Mouse (Mus musculus): ENCODE data around the gene Mrps27. TPM values are rescaled to one million over a fixed set of nuclear protein-coding genes. Genes with fewer than 3 reads are reported as not detected.
A peak's percentile ranks its signal among the peaks of the same experiment; 100 is the strongest.

Mrps27 gene
- polyA plus RNA-seq, 1 experiment from 2014 or later: 71.8 TPM

- Histone ChIP-seq H3K9me3 (replicated peaks) (no peaks in the 10 kb centered on the region), H3K4me1 (peaks cover 26% of the 10 kb centered on the region), H3K4me2 (no peak overlapping the region), H3K4me3 (replicated peaks) (no peak overlapping the region), H3K36me3 (peaks cover 7% of the 10 kb centered on the region), H3K27me3 (no peaks in the 10 kb centered on the region), H3K9ac (no peak overlapping the region), H3K27ac (0 out of 2 replicates have a peak overlapping the region, but pooled peaks have one; percentile 2)
- ATAC-seq (replicated peaks; ENCODE audit: low FRiP score): peak; percentile 46; the same call in 1 of the 2 replicates
- WGBS: 65% methylated on average over 7 of the region's 7 CpGs
These were observed 52.6 kb downstream of the Mrps27 start for GRCm38 (mm10) chr13:99397228-99397627.

- ATAC-seq (replicated peaks; ENCODE audit: low FRiP score): 0 out of 2 replicates have a peak, but pooled peaks have one; percentile 22
- WGBS: 84% methylated on average over 12 of the region's 12 CpGs
- H3K9ac ChIP-seq: no peak overlapping the region
- no peaks in the 10 kb centered on the region for H3K9me3 ChIP-seq (replicated peaks)
- peak overlapping the region; percentile 51; the same call in 1 of the 2 replicates for H3K27ac ChIP-seq
- H3K36me3 ChIP-seq: peaks cover 12% of the 10 kb centered on the region
- peaks cover 26% of the 10 kb centered on the region for H3K4me1 ChIP-seq
- no peak overlapping the region for H3K4me2 ChIP-seq
- no peak overlapping the region for H3K4me3 ChIP-seq (replicated peaks)
- no peaks in the 10 kb centered on the region for H3K27me3 ChIP-seq
These were observed 53.6 kb downstream of the Mrps27 start for GRCm38 (mm10) chr13:99398149-99398701.

- WGBS: 51% methylated on average over 4 of the region's 4 CpGs
These were observed 54.8 kb downstream of the Mrps27 start for GRCm38 (mm10) chr13:99399373-99399772.

GRCm38 (mm10) chr13:99409216-99409615, 64.6 kb downstream of the Mrps27 start:
- Histone ChIP-seq H3K9me3 (replicated peaks) (no peaks in the 10 kb centered on the region), H3K9ac (no peak overlapping the region), H3K4me2 (no peak overlapping the region), H3K4me3 (replicated peaks) (no peak overlapping the region), H3K27me3 (no peaks in the 10 kb centered on the region), H3K4me1 (peaks cover 32% of the 10 kb centered on the region), H3K36me3 (peaks cover 65% of the 10 kb centered on the region), H3K27ac (no peak overlapping the region)
- WGBS: 73% methylated on average over 2 of the region's 2 CpGs
- ATAC-seq (replicated peaks; ENCODE audit: low FRiP score): no peak

More at GRCm38 (mm10) chr13:99399373-99399772, 54.8 kb downstream of the Mrps27 start:
- Histone ChIP-seq H3K36me3 (peaks cover 24% of the 10 kb centered on the region), H3K27ac (peak overlapping the region; percentile 57), H3K9ac (no peak overlapping the region), H3K4me3 (replicated peaks) (no peak overlapping the region), H3K4me1 (peaks cover 26% of the 10 kb centered on the region), H3K4me2 (no peak overlapping the region), H3K27me3 (no peaks in the 10 kb centered on the region), H3K9me3 (replicated peaks) (no peaks in the 10 kb centered on the region)
- peak; percentile 79 for ATAC-seq (replicated peaks; ENCODE audit: low FRiP score)

- H3K36me3 ChIP-seq: peaks cover 64% of the 10 kb centered on the region
- H3K4me1 ChIP-seq: peaks cover 45% of the 10 kb centered on the region
- no peak overlapping the region for H3K4me3 ChIP-seq (replicated peaks)
- H3K27ac ChIP-seq: peak overlapping the region; percentile 1; the same call in 1 of the 2 replicates
- no peak for ATAC-seq (replicated peaks; ENCODE audit: low FRiP score)
- H3K4me2 ChIP-seq: no peak overlapping the region
- 66% methylated on average over 14 of the region's 14 CpGs for WGBS
- H3K9me3 ChIP-seq (replicated peaks): no peaks in the 10 kb centered on the region
- H3K9ac ChIP-seq: no peak overlapping the region
- no peaks in the 10 kb centered on the region for H3K27me3 ChIP-seq
These were observed 66.3 kb downstream of the Mrps27 start for GRCm38 (mm10) chr13:99410611-99411515.

GRCm38 (mm10) chr13:99411761-99412160, 67.2 kb downstream of the Mrps27 start:
- peak overlapping the region; percentile 78 for H3K27ac ChIP-seq
- H3K9ac ChIP-seq: no peak overlapping the region
- peaks cover 62% of the 10 kb centered on the region for H3K36me3 ChIP-seq
- H3K4me3 ChIP-seq (replicated peaks): no peak overlapping the region
- no peaks in the 10 kb centered on the region for H3K27me3 ChIP-seq
- H3K4me2 ChIP-seq: no peak overlapping the region
- WGBS: 93% methylated on average over 3 of the region's 3 CpGs
- no peak for ATAC-seq (replicated peaks; ENCODE audit: low FRiP score)
- H3K4me1 ChIP-seq: peaks cover 45% of the 10 kb centered on the region
- H3K9me3 ChIP-seq (replicated peaks): no peaks in the 10 kb centered on the region

GRCm38 (mm10) chr13:99412477-99413080, 68.0 kb downstream of the Mrps27 start:
- Histone ChIP-seq H3K9me3 (replicated peaks) (no peaks in the 10 kb centered on the region), H3K4me3 (replicated peaks) (no peak overlapping the region), H3K27ac (peak overlapping the region; percentile 78), H3K4me1 (peaks cover 45% of the 10 kb centered on the region), H3K9ac (no peak overlapping the region; the same call in 1 of the 2 replicates), H3K4me2 (no peak overlapping the region), H3K36me3 (peaks cover 57% of the 10 kb centered on the region), H3K27me3 (no peaks in the 10 kb centered on the region)
- ATAC-seq (replicated peaks; ENCODE audit: low FRiP score): peak; percentile 44; the same call in 1 of the 2 replicates
- WGBS: 32% methylated on average over 11 of the region's 11 CpGs

- H3K4me1 ChIP-seq: peaks cover 45% of the 10 kb centered on the region
- no peaks in the 10 kb centered on the region for H3K27me3 ChIP-seq
- H3K9ac ChIP-seq: no peak overlapping the region
- no peak overlapping the region for H3K4me2 ChIP-seq
- 40% methylated on average over 13 of the region's 13 CpGs for WGBS
- no peaks in the 10 kb centered on the region for H3K9me3 ChIP-seq (replicated peaks)
- no peak overlapping the region for H3K4me3 ChIP-seq (replicated peaks)
- peak overlapping the region; percentile 78 for H3K27ac ChIP-seq
- peaks cover 60% of the 10 kb centered on the region for H3K36me3 ChIP-seq
- peak; percentile 65 for ATAC-seq (replicated peaks; ENCODE audit: low FRiP score)
These were observed 69.1 kb downstream of the Mrps27 start for GRCm38 (mm10) chr13:99413481-99414351.

GRCm38 (mm10) chr13:99414352-99414742, 69.8 kb downstream of the Mrps27 start:
- Histone ChIP-seq H3K27me3 (no peaks in the 10 kb centered on the region), H3K4me2 (no peak overlapping the region), H3K4me1 (peaks cover 45% of the 10 kb centered on the region), H3K27ac (peak overlapping the region; percentile 78), H3K9me3 (replicated peaks) (no peaks in the 10 kb centered on the region), H3K4me3 (replicated peaks) (no peak overlapping the region), H3K36me3 (peaks cover 64% of the 10 kb centered on the region), H3K9ac (no peak overlapping the region)
- peak; percentile 12; the same call in 1 of the 2 replicates for ATAC-seq (replicated peaks; ENCODE audit: low FRiP score)
- WGBS: 48% methylated on average over 10 of the region's 10 CpGs

- peaks cover 45% of the 10 kb centered on the region for H3K36me3 ChIP-seq
- no peak overlapping the region for H3K27ac ChIP-seq
- H3K27me3 ChIP-seq: no peaks in the 10 kb centered on the region
- H3K4me3 ChIP-seq (replicated peaks): no peak overlapping the region
- H3K4me1 ChIP-seq: peaks cover 39% of the 10 kb centered on the region
- no peaks in the 10 kb centered on the region for H3K9me3 ChIP-seq (replicated peaks)
- H3K9ac ChIP-seq: no peak overlapping the region
- WGBS: 86% methylated on average over 9 of the region's 9 CpGs
- H3K4me2 ChIP-seq: no peak overlapping the region
- no peak for ATAC-seq (replicated peaks; ENCODE audit: low FRiP score)
These were observed 72.0 kb downstream of the Mrps27 start for GRCm38 (mm10) chr13:99416601-99417000.

- 33% methylated on average over 13 of the region's 13 CpGs for WGBS
- no peak for ATAC-seq (replicated peaks; ENCODE audit: low FRiP score)
- Histone ChIP-seq H3K4me3 (replicated peaks) (no peak overlapping the region), H3K27me3 (no peaks in the 10 kb centered on the region), H3K4me1 (peaks cover 6% of the 10 kb centered on the region; the same call in 1 of the 2 replicates), H3K9me3 (replicated peaks) (no peaks in the 10 kb centered on the region), H3K9ac (no peak overlapping the region), H3K36me3 (peaks cover 36% of the 10 kb centered on the region), H3K4me2 (0 out of 2 replicates have a peak overlapping the region, but pooled peaks have one; percentile 4), H3K27ac (no peak overlapping the region)
These were observed 79.0 kb downstream of the Mrps27 start for GRCm38 (mm10) chr13:99423581-99423980.
